Mouse (Mus musculus): Measurements from ENCODE around the gene Gpr55. TPM values are rescaled to one million over a fixed set of nuclear protein-coding genes. Genes with fewer than 3 reads are reported as not detected.
A peak's percentile ranks its signal among the peaks of the same experiment; 100 is the strongest.

Gene Gpr55
- total RNA-seq, 2 experiments from 2014 or later = 0.11 TPM

- intact Hi-C loops (cut with DNase I) = no loop called here
- DNase-seq (ENCODE audit: low spot score in 2 of 2) = no peak
Observed at GRCm38 (mm10) chr1:85922865-85923211, 38.0 kb downstream of the Gpr55 start.

GRCm38 (mm10) chr1:85922127-85922864, 38.5 kb downstream of the Gpr55 start:
- DNase-seq (ENCODE audit: low spot score in 2 of 2) = no peak
- intact Hi-C loops (cut with DNase I) = no loop called here

GRCm38 (mm10) chr1:85921725-85922124, 39.1 kb downstream of the Gpr55 start:
- intact Hi-C loops (cut with DNase I) = no loop called here
- peak in 1 of 2 experiments; percentile 57 for DNase-seq (ENCODE audit: low spot score in 2 of 2)

- DNase-seq (ENCODE audit: low spot score in 2 of 2) = no peak
- intact Hi-C loops (cut with DNase I) = no loop called here
Observed at GRCm38 (mm10) chr1:85919621-85920020, 41.2 kb downstream of the Gpr55 start.

GRCm38 (mm10) chr1:85916830-85917450, 43.9 kb downstream of the Gpr55 start:
- intact Hi-C loops (cut with DNase I) = no loop called here
- DNase-seq (ENCODE audit: low spot score in 2 of 2) = peak; percentile 82 to 93

- DNase-seq (ENCODE audit: low spot score in 2 of 2) = no peak
- intact Hi-C loops (cut with DNase I) = no loop called here
Observed at GRCm38 (mm10) chr1:85915890-85916289, 44.9 kb downstream of the Gpr55 start.

- intact Hi-C loops (cut with DNase I) = no loop called here
- no peak for DNase-seq (ENCODE audit: low spot score in 2 of 2)
Observed at GRCm38 (mm10) chr1:85913078-85913755, 47.6 kb downstream of the Gpr55 start.

GRCm38 (mm10) chr1:85908754-85909590, 51.8 kb downstream of the Gpr55 start:
- intact Hi-C loops (cut with DNase I) = no loop called here
- DNase-seq (ENCODE audit: low spot score in 2 of 2) = no peak

- intact Hi-C loops (cut with DNase I) = no loop called here
- no peak for DNase-seq (ENCODE audit: low spot score in 2 of 2)
Observed at GRCm38 (mm10) chr1:85906892-85907291, 53.9 kb downstream of the Gpr55 start.

GRCm38 (mm10) chr1:85902108-85902561, 58.7 kb downstream of the Gpr55 start:
- peak in 1 of 2 experiments; percentile 58 for DNase-seq (ENCODE audit: low spot score in 2 of 2)
- intact Hi-C loops (cut with DNase I) = no loop called here

- intact Hi-C loops (cut with DNase I) = no loop called here
- DNase-seq (ENCODE audit: low spot score in 2 of 2) = no peak
Observed at GRCm38 (mm10) chr1:85901516-85902107, 59.2 kb downstream of the Gpr55 start.

- intact Hi-C loops (cut with DNase I) = no loop called here
- DNase-seq (ENCODE audit: low spot score in 2 of 2) = no peak
Observed at GRCm38 (mm10) chr1:85900521-85901333, 60.1 kb downstream of the Gpr55 start.

GRCm38 (mm10) chr1:85899388-85899761, 61.4 kb downstream of the Gpr55 start:
- intact Hi-C loops (cut with DNase I) = no loop called here
- DNase-seq (ENCODE audit: low spot score in 2 of 2) = peak; percentile 56 to 73

GRCm38 (mm10) chr1:85898761-85899387, 61.9 kb downstream of the Gpr55 start:
- intact Hi-C loops (cut with DNase I) = no loop called here
- DNase-seq (ENCODE audit: low spot score in 2 of 2) = peak in 1 of 2 experiments; percentile 70

GRCm38 (mm10) chr1:85897901-85898760, 62.7 kb downstream of the Gpr55 start:
- DNase-seq (ENCODE audit: low spot score in 2 of 2) = no peak
- intact Hi-C loops (cut with DNase I) = no loop called here

GRCm38 (mm10) chr1:85896781-85897700, 63.8 kb downstream of the Gpr55 start:
- no peak for DNase-seq (ENCODE audit: low spot score in 2 of 2)

More at GRCm38 (mm10) chr1:85896781-85897700, 63.8 kb downstream of the Gpr55 start:
- intact Hi-C loops (cut with DNase I) = no loop called here

All from left cerebral cortex, postnatal 14 days (tissue).